Mouse (Mus musculus): ENCODE results near the gene Gjb4.

Gene Gjb4

DNA sequence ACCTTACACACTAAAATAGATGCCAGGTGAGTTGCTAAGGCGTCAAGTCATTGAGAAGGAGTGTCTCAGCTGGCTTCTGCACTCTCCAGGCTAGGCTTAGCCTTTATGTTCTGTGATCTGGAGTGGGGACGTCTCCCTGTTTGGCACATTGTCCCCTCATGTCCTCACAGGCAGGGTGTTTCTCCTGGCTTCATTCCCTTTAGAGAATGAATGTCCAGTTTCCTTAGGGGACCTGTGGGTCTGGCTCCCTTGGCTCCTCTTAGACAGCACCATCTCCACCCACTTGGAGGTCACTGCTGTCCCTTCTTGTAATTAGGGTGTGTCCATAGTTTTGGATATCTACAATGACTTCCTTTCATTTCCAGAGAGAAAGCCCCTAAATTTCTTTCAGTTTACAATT lies 47.0 kb downstream of the Gjb4 start:
- DNase-seq (ENCODE audit: low spot score), result no peak

DNA sequence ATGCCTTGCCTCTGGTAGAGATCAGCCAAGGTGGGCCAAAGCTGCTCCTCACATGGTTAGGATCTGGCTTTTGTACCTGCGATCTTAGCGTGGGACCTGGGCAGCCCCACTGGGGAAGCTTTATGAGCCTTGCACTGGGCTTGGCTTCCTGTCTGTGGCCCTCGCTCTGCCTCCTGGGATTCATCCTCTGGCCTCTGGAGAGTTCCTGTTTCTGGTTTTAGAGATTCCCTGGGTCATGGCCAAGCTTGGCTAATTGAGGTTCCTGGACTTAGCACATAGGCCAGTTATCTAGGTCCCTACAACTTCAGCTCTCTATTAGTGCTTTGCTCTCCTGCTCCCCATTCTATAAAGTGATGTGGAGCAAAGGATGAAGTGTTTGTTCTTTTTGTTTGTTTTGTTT lies 50.1 kb downstream of the Gjb4 start:
- no peak for DNase-seq (ENCODE audit: low spot score)

Measured in left cerebral cortex, adult 11 months (tissue).